Mouse (Mus musculus): ENCODE results near the gene Tagln2.

Tagln2 gene

DNA sequence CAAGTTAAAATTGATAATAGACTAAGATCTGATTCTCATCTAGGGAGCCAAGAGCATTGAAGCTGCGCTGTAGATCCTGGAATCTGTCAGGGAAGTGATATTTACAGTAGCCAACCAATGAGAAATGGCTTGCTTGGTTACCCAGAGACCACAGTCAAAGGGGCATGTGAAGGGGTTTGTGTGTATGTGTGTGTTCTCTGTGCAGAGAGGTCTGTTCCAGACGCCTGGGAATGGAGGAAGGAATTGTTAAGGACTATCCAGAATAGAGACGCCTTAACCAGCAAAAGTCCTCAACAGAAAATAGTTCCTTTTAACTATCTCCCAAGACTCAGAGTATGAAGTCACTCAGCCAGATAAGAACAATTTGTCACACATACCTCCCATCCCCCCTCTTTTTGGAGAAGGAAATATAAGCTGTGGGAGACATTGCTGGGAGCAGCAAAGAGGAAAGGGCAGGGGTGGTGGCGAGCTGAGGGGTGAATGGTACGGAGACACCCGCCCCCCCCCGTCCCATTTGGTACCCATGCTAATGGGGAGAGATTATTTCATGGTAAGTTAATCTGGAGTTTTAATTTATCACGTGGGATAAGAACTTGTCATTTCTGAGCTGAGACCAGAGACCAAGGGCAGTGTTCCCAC, 29.9 kb upstream of the Tagln2 start:
- no peak for TF ChIP-seq GATA4 (IDR thresholded peaks at IDR 0.05; ENCODE audit: insufficient replicate concordance, low read length)

DNA sequence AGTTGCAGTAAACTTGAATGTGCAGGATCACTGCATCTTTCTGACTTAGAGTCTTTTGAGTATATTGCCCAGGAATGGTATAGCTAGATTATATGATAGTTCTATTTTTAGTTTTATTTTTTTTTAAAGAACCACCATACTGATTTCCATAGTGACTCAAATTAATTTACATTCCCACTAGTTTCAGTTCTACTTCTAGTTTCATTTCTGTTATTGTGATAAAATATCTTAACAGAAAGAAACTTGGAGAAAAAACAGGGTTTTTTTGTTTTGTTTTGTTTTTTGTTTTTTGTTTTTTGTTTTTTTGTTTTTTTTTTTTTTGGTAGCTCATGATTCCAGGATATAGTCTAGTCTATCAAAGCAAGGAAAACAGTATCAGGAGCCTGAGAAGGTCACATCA, 26.9 kb upstream of the Tagln2 start:
- no peak for TF ChIP-seq GATA4 (IDR thresholded peaks at IDR 0.05; ENCODE audit: insufficient replicate concordance, low read length)

DNA sequence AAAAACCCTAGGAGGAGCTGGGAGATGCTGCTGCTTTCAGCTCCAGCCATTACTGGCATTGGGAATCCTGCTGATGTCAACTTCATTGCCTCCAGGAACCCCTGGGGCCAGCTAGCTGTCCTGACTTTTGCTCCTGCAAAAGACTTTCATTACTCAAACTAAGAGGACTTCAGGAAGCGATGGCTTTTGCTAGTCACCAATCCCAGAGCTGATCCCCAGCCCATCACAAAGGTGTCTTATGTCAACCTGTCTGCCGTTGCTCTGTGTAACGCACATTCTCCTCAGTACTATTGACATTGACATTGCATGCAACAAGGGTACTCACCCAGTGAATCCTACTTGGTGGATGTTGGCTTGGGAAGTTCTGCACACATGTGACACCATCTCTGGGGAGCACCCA, 25.7 kb upstream of the Tagln2 start:
- TF ChIP-seq GATA4 (IDR thresholded peaks at IDR 0.05; ENCODE audit: insufficient replicate concordance, low read length) = no peak

DNA sequence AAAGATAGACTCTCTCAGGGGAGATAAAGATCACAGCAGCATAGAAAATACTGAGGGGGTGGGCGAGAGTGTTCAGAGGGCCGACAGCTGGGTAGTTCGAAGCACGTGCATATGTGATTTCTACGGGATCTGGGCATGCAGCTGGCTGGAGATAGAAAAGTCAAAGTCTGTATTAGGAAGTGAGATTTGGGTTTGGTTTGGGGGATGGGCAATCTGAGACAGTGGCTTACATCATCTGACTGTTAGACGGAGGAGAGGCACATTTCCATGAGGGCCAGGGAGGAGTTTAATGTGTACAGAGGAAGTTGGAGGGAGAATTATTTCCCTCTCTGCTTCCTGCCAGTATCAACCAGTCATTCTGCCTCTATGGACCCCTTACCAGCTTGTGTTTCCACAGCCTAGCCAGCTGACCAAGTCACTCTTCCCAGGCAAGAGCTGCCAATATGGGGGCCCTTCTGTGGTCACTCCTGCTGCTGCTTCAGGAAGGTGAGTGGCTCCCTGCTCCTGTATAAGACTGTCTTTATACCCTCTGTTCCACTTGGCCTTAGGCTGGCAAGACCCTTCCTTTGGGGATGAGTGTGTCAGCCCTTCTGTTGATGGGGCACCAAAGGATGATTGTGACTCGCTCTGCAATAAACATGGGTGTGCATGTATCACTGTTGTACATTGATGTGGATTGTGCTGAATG, 24.6 kb upstream of the Tagln2 start, which contains the start of gene Slamf9:
Gene Slamf9, plus strand, starts transcription at position 305 of the 688 bp plus-strand sequence.
- no peak for TF ChIP-seq GATA4 (IDR thresholded peaks at IDR 0.05; ENCODE audit: insufficient replicate concordance, low read length)

DNA sequence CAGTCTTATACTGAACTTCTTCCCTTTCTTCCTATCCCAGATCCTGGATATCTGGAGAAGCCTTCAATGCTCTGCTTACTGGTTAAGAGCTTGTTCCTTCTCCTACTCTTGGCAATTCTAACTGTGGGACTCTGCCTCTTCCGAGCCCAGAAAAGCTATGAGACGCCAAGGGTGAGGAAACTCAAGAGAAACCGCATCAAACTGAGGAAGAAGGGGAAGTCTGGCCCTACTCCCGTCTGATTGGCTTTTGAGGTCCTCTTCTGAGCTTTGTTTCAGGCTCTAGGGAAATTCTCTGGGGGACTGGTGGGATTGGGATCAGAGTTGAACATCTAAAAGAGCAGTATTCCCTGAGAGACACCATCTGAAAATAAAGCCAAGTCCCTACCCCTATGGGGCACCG, 21.8 kb upstream of the Tagln2 start:
- TF ChIP-seq GATA4 (IDR thresholded peaks at IDR 0.05; ENCODE audit: insufficient replicate concordance, low read length) = no peak

DNA sequence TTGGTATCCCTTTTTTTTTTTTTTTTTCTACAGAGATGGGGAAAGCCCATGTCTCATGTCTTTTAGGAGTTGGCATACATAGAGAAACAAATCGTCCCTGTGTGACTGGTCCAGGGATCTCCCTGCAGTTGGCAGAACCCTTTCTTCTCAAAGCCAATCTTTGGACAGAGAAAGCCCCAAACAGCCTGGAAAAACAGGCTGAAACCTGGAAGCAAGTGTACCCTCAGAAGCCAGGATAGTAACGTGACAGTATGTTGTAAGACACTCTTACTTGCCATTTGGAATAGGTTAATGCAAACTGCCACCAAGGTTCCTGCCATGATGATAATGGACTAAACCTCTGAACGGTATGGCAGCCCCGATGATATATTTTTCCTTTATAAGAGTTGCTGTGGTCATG, 19.5 kb upstream of the Tagln2 start:
- no peak for TF ChIP-seq GATA4 (IDR thresholded peaks at IDR 0.05; ENCODE audit: insufficient replicate concordance, low read length)

DNA sequence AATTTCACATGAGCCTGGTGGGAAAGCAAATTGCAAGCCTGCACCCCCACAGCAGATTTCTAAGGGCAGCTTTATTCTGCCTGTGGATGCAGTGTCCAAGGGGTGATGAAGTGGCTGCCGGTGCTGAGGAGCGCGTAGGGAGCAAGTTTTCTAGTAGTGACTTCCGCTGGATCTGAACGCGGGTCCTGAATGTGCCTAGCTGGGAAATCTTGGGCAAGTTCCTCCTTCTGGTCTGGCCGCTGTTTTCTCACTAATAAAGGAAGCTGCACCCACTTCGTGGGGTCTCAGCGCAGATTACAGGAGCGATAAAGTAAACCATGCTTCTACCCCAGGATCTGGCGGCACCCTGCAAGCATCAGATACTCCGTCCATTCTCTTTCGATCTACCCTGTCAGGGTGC, 18.7 kb upstream of the Tagln2 start:
- TF ChIP-seq GATA4 (IDR thresholded peaks at IDR 0.05; ENCODE audit: insufficient replicate concordance, low read length) = no peak

DNA sequence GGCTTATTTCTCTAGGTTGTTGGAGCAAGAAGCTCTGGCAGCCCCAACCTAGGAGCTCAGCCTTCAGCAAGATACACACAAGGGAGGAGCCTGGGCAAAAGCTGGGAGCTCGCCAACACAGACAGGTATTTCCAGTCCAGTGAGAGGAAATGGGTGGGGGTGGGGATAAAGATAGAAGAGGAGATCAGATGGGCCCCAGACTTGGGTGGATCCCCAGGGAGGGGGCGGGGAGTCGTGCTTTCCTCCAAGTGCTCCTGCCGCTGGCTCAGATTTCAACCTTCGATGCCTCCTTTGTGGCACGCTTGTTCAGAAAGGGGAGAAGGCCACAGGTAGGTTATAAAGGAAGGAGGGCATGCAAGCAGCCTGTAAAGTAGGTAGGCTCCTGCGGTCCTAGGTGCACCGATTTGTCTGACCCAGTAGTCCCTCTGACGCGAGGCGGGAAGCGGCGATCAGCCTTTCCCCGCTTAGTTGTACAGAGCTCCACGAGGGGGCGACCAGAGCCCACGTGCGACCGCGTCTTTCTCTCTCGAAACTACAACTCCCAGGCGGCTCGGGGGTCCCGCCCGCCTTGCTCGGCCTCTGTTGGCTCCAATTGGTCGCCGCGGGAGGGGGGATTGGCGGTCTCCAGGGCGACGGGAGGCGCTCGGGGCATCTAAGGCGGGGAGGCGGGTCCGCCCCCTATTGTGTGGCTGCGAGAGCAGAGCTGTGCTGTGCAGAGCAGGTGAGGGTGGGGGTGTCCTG, 18.1 kb upstream of the Tagln2 start, which contains the start of gene Igsf9:
Gene Igsf9, plus strand, starts transcription at position 249 of the 741 bp plus-strand sequence.
- TF ChIP-seq GATA4 (IDR thresholded peaks at IDR 0.05; ENCODE audit: insufficient replicate concordance, low read length) = no peak

DNA sequence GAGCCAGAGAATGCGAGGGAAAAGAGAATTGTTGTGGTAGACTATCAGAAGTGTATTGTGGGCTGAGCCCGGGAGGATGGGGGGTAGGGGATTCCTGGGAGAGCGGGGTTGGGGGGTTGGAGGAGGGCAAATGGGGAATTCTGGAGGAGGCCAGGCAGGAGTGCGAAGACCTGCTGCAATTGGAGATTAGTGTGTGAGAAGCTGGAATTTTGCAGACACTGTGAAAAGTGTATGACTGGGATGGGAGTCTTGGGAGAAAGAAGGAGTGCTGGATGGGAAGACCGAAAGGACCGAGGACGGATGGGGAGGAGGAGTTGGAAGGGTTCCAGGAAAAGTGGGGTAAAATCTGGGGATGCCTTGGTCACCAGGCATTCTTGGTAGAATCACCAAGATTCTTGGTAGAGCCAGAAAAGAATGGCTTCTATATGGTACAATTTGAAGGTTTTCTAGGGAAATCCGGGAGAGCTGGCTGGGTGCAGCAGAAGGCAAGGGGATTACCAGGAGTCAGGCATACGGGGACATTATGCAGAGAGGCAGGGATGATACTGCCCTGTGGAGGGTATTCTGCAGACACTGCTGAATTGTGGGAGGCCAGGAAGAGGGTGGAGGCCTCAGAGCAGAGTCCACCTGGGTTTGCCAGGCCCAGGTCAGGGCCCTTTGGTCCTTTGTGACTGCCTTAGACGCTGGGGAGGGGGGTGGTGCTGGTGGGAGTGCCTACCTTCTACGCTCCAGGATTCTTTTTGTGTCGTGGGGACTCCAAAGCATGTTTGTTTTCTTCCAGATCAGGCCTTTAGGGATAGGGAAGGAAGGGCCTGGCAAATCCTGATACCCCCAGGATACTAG, 17.1 kb upstream of the Tagln2 start:
- TF ChIP-seq GATA4 (IDR thresholded peaks at IDR 0.05; ENCODE audit: insufficient replicate concordance, low read length) = no peak

DNA sequence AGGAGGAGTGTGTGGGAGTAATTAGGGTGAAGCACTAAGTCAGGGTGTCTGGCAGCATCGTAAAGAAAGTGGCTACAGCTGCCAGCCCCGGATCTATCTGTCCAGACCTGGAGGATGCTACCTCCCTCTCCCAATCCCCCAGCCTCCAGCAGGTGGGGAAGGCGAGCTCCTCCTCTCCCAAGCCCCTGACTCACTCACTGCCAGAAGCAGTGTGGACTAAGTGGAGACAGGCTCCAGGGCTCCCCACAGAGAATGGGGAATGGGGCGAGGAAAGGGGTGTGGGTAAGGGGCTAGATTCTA, 16.5 kb upstream of the Tagln2 start:
- no peak for TF ChIP-seq GATA4 (IDR thresholded peaks at IDR 0.05; ENCODE audit: insufficient replicate concordance, low read length)

DNA sequence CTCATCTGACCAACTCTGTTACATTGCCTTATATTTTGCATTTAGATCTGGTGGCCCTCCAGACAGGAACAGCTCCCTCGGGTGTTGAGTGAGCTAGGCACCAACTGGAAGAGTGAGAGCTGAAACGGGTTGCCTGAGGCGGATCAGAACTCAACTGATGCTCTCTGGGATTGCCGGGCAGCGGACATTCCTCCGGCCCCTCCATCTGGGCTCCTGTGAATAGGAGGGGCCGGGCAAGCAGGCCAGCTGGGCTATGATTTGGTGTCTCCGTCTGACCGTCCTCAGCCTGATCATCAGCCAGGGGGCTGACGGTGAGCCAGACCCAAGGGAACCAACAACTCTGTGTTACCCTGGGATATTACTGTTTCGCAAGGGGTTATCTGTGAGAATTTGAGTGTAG, 15.6 kb upstream of the Tagln2 start:
- no peak for TF ChIP-seq GATA4 (IDR thresholded peaks at IDR 0.05; ENCODE audit: insufficient replicate concordance, low read length)

DNA sequence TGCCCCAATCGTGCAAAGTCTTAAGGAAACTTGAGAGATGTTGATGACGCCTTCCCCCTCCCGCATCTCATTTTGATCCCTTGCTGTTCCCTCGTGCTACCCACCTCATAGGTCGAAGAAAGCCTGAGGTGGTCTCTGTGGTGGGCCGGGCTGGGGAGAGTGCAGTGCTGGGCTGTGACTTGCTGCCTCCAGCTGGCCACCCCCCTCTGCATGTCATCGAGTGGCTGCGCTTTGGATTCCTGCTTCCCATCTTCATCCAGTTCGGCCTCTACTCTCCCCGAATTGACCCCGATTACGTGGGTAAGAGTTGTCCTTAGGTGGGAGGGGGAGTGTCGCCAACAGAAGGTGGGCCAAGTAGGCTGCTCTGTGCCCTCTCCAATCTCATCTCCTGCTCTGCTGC, 15.2 kb upstream of the Tagln2 start:
- TF ChIP-seq GATA4 (IDR thresholded peaks at IDR 0.05; ENCODE audit: insufficient replicate concordance, low read length) = no peak

DNA sequence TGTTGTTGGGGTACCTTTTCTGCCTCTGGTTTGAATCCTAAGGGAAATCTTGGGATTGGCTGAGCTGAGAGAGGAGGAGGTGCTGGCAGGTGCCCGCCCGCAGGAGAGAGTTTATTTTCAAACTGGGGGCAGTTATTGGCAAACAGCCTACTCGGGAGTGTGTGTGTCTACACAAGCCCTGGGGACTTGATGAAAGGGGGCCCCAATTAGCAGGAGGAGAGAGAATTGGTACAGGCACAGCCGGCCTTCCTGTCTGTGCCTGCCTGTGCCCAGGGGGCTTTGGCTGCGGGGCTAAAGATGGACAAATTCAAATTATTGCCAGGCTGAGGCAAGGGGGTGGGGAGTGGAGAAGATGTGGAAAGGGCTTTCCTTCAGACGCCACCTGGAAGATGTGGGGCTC, 14.0 kb upstream of the Tagln2 start:
- TF ChIP-seq GATA4 (IDR thresholded peaks at IDR 0.05; ENCODE audit: insufficient replicate concordance, low read length) = no peak

DNA sequence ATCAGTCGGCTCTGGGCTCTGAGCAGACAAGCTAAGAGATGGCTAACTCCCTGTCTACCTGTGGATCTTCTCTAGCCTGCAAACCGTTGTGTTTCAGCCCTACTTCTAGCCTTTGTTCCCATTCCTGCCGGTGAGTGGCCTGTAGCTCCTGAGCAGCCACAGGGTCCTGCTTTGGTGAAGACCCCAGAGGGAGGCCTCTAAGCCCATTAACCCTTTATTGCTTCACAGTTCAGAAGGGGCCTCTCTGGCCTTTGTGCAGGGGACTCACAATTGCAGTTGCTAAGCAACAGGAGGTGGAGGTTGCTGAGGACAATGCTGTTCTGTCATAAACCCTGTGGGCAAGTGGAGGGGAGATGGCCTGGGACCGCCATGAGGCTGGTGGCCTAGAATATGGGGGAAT, 13.6 kb upstream of the Tagln2 start:
- no peak for TF ChIP-seq GATA4 (IDR thresholded peaks at IDR 0.05; ENCODE audit: insufficient replicate concordance, low read length)

DNA sequence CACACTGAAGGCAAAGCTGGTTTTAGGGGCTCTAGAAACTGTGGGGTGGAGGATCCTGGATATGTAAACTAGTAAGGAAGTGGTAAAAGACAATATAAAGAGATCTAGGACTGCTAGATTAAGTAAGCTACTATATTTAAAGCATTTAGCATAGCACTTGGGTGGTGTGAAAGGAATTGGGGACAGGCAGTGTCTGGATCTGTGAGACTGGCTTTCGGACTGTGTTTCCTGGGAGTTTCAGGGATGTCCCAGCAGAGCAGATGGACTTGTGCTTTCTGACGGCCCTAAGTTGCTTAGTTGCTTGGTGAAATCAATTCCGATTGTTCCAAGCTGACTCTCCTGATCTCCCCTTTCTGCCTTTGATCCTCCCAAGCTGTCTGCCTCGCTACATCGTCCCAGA, 13.2 kb upstream of the Tagln2 start:
- no peak for TF ChIP-seq GATA4 (IDR thresholded peaks at IDR 0.05; ENCODE audit: insufficient replicate concordance, low read length)

All from liver, adult (tissue).